ENCODE assay signal across 8 mouse cellular contexts in the genomic region with DNA sequence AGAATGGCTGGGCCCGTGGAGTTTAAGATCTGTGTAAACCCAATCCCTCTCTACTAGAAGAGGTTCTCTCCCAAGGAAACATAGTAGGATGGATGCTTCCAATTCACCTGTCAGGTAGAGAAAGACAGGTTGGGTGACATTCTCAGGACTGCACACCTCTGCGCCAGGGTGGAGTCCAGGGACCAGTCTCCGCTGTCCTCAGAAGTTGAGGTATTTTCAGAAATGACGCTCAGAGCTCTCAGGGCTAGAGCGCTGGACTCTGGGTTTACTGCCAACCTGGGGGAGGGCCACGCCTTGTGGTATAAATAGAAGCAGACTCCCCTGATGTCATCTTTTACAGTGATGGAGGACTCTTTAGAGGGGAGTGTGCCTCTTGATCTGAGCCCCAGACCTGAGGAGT. TPM values are rescaled to one million over a fixed set of nuclear protein-coding genes. Genes with fewer than 3 reads are reported as not detected.
DNase-seq lines count a peak whose midpoint lies in the region; ATAC-seq and TF ChIP-seq lines count a peak whose summit lies in the region.

No protein-coding gene starts in this region.

- peak overlapping the region; percentile 49 for H3K9ac ChIP-seq in hindbrain, postnatal 0 days (replicated peaks; ENCODE audit: low read length)

- intact Hi-C loops in gastrocnemius, postnatal 14 days (cut with DNase I; ENCODE audit: low total_unique reads) = no loop called here

- H3K4me1 ChIP-seq in hindbrain, postnatal 0 days (ENCODE audit: insufficient read depth, low read length) = 0 out of 2 replicates have a peak, but pooled peaks cover 10% of the 10 kb centered on the region

- WGBS in hindbrain, postnatal 0 days = 85% methylated on average over 6 of the region's 6 CpGs

- H3K27ac ChIP-seq in layer of hippocampus, adult 2 months = peak overlapping the region; percentile 89; the same call in 1 of the 2 replicates
- peak overlapping the region; percentile 69 for H3K27ac ChIP-seq in hindbrain, postnatal 0 days

- H3K9me3 ChIP-seq in hindbrain, postnatal 0 days (ENCODE audit: low read length) = no peaks in the 10 kb centered on the region

- ATAC-seq in hindbrain, postnatal 0 days = no peak

- H3K4me2 ChIP-seq in hindbrain, postnatal 0 days (ENCODE audit: low read depth, low read length) = peak overlapping the region; percentile 74

- no peak for TF ChIP-seq CTCF in layer of hippocampus, adult 2 months (conservative IDR thresholded peaks at IDR 0.05)
- TF ChIP-seq CTCF in hindbrain, postnatal 0 days (IDR thresholded peaks at IDR 0.05; ENCODE audit: low read depth) = no peak

- no peaks in the 10 kb centered on the region for H3K27me3 ChIP-seq in hindbrain, postnatal 0 days (ENCODE audit: insufficient read depth, low read length)

- H3K4me3 ChIP-seq in layer of hippocampus, adult 2 months = peak overlapping the region; percentile 82
- no peak overlapping the region for H3K4me3 ChIP-seq in hindbrain, postnatal 0 days (ENCODE audit: low read length)

- H3K36me3 ChIP-seq in hindbrain, postnatal 0 days (ENCODE audit: insufficient read depth, low read length) = no peaks in the 10 kb centered on the region

- no peak for DNase-seq in layer of hippocampus, adult 2 months (ENCODE audit: low spot score in 2 of 2)
- DNase-seq in layer of hippocampus, adult 8-10 months (ENCODE audit: low spot score in 2 of 2) = no peak
- DNase-seq in gastrocnemius, postnatal 14 days = peak; percentile 35
- DNase-seq in hindbrain, postnatal 0 days (ENCODE audit: low spot score) = no peak
- DNase-seq in lung, postnatal 4 days = peak; percentile 44 to 63
- no peak for DNase-seq in thymus, adult 18-20 months
- no peak for DNase-seq in spleen, postnatal 10 days (ENCODE audit: low spot score in 2 of 2)
- no peak for DNase-seq in layer of hippocampus, adult 11-12 months (ENCODE audit: low spot score)

RNA-seq across cellular contexts. Expression of a gene that starts 0.6 kb away (rescaled TPM):
- total RNA-seq in layer of hippocampus, adult 2 months (2021) = 10 to 100 TPM; 22.6 to 23.8 TPM
- 10 to 100 TPM; 19.9 to 29.8 (median 23.6) TPM for total RNA-seq in layer of hippocampus, adult 8-10 months (2022)
- 10 to 100 TPM in 1 of 2 experiments, 1 to 10 TPM in 1; 6.8 to 11.2 TPM for total RNA-seq in gastrocnemius, postnatal 14 days (2021)
- total RNA-seq in hindbrain, postnatal 0 days (2014; rRNA removed) = 19.1 and 44.5 TPM in 2 replicates
- 20.9 and 22.7 TPM in 2 replicates for polyA plus RNA-seq in hindbrain, postnatal 0 days (2015; fragmentation: Nextera tagmentation; extraction: Ambion mirVana)

RNA-seq across cellular contexts. Expression of a gene that starts 41.6 kb away (rescaled TPM):
- 10 to 100 TPM; 63.7 to 69.4 TPM for total RNA-seq in layer of hippocampus, adult 2 months (2021)
- 10 to 100 TPM; 58.0 to 64.1 (median 60.7) TPM for total RNA-seq in layer of hippocampus, adult 8-10 months (2022)
- 10 to 100 TPM; 25.6 to 28.4 TPM for total RNA-seq in gastrocnemius, postnatal 14 days (2021)
- total RNA-seq in hindbrain, postnatal 0 days (2014; rRNA removed) = 13.9 and 18.3 TPM in 2 replicates
- polyA plus RNA-seq in hindbrain, postnatal 0 days (2015; fragmentation: Nextera tagmentation; extraction: Ambion mirVana) = 4.3 and 5.7 TPM in 2 replicates

Comparison
In these comparisons a context has a peak if more than half of its experiments do, and no peak if none do; other contexts are left out.
1. DNase-seq: peak in gastrocnemius, postnatal 14 days (single experiment) and lung, postnatal 4 days (2 of 2); none in layer of hippocampus, adult 2 months (0 of 2), layer of hippocampus, adult 8-10 months (0 of 2), hindbrain, postnatal 0 days (single experiment), thymus, adult 18-20 months (0 of 2), spleen, postnatal 10 days (0 of 2) and layer of hippocampus, adult 11-12 months (single experiment).